Mouse (Mus musculus) layer of hippocampus, adult 9-11 months (tissue): Measurements from ENCODE around the gene Fcgbp.
"Not testable (repeated sequence)": the region's sequence is repeated elsewhere in the genome, so short reads cannot be mapped to it uniquely, and the experiment has no call there.

Source experiments
- DNase-seq: peaks from one replicate; pipeline ENCODE4 v3.0.0; 2022

Gene Fcgbp

GRCm38 (mm10) chr7:28151584-28152221, 80.7 kb downstream of the Fcgbp start:
- no peak for DNase-seq

GRCm38 (mm10) chr7:28153595-28153994, 82.6 kb downstream of the Fcgbp start:
- DNase-seq = not testable (repeated sequence)

DNA sequence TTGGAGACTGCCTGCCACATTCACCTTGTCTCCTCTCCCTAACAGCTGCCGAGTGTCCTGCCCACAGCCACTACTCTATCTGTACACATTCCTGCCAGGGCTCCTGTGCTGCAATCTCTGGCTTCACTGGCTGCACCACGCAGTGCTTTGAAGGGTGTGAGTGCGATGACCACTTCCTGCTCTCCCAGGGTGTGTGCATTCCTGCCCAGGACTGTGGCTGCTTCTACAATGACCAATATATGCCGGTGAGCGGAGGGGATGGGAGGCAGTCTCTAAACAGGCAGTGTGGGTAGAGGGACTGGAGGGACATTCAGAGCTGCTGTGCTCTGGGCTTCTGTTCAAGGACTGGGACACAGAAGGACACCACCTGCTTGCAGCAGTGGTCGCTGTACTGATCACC, 88.3 kb downstream of the Fcgbp start:
- DNase-seq = no peak

GRCm38 (mm10) chr7:28159893-28160292, 88.9 kb downstream of the Fcgbp start:
- DNase-seq = no peak

DNA sequence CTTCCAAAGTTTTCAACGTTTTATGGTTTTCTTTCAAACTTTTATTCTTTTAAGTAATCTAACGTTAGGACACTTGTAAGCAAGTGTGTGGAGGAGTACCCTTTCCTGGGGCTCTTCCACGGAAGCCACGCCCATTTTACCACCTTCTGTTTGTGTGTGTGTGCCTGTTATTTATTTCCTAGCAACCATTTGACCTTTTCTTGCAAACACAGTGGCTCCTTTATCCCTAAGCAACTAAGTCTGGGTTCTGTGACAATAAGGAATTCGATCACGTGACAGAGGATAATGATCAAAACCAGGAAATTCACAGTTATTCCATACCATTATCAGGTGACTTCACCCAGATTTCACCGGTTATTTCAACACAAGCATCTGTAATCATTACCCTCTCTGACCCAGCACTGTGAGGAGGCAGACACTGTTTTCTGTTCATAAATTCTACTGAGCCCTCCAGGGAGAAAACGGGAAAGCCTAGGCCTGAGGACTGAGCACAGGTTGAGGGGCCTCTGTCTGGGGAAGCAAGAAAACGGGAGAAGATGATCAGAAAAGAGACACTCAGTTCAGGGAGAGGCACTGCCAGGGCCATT, 90.2 kb downstream of the Fcgbp start:
- no peak for DNase-seq

GRCm38 (mm10) chr7:28165406-28165805, 94.4 kb downstream of the Fcgbp start:
- DNase-seq = no peak

GRCm38 (mm10) chr7:28168320-28169115, 97.5 kb downstream of the Fcgbp start:
- DNase-seq = peak; percentile 61

- peak; percentile 92 for DNase-seq
These were observed 98.7 kb downstream of the Fcgbp start, which contains the start of gene Fbl for GRCm38 (mm10) chr7:28169489-28170422. Gene Fbl (plus strand): TSS chr7:28169710.
